In genomic region chr11:53682994-53683530, GRCm38 (mm10) we compare ENCODE assay signal across 21 mouse cellular contexts. TPM values are rescaled to one million over a fixed set of nuclear protein-coding genes. Genes with fewer than 3 reads are reported as not detected.
DNase-seq lines count a peak whose midpoint lies in the region; ATAC-seq and TF ChIP-seq lines count a peak whose summit lies in the region.
"Had no signal": no experiment of that assay in that cellular context is flagged by ENCODE, and none has a peak within 500 bp of the region (broad histone marks: within the 10 kb centered on the region; RNA-seq: fewer than 3 reads in every experiment).

No protein-coding gene starts in this region.

- TF ChIP-seq CTCF in lung, adult 2 months (IDR thresholded peaks at IDR 0.05; ENCODE audit: insufficient read depth, low read length): no peak

- peaks cover 39% of the 10 kb centered on the region for H3K36me3 ChIP-seq in heart, embryonic 14.5 days (ENCODE audit: control insufficient read depth, insufficient read depth, low read length)
- 0 out of 2 replicates have a peak, but pooled peaks cover 7% of the 10 kb centered on the region for H3K36me3 ChIP-seq in intestine, embryonic 15.5 days

- TF ChIP-seq POLR2A in lung, adult 2 months (IDR thresholded peaks at IDR 0.05; ENCODE audit: borderline replicate concordance, extremely low read depth, low read depth, low read length): no peak

- no peaks in the 10 kb centered on the region for H3K9me3 ChIP-seq in heart, embryonic 14.5 days (ENCODE audit: control insufficient read depth, low read length)
- no peaks in the 10 kb centered on the region for H3K9me3 ChIP-seq in intestine, embryonic 15.5 days
- H3K9me3 ChIP-seq: neural tube, embryonic 12.5 days had no signal

- ATAC-seq in heart, embryonic 14.5 days (ENCODE audit: insufficient number of reproducible peaks, insufficient read depth, low FRiP score, low read depth): peak; percentile 66; the same call in 1 of the 2 replicates
- ATAC-seq in intestine, embryonic 15.5 days: no peak

- H3K4me2 ChIP-seq in heart, embryonic 14.5 days (ENCODE audit: low read length): peak overlapping the region; percentile 31
- no peak overlapping the region for H3K4me2 ChIP-seq in intestine, embryonic 15.5 days (replicated peaks)
- H3K4me2 ChIP-seq: neural tube, embryonic 12.5 days had no signal

- peak overlapping the region; percentile 72 to 75 for H3K27ac ChIP-seq in heart, embryonic 14.5 days (replicated peaks in 1 of 2; ENCODE audit: control insufficient read depth in 1 of 2, insufficient read depth in 1 of 2, low read depth in 2 of 2, low read length in 2 of 2)
- no peak overlapping the region for H3K27ac ChIP-seq in intestine, embryonic 15.5 days
- H3K27ac ChIP-seq: macrophage; neural tube, embryonic 12.5 days had no signal

- H3K4me1 ChIP-seq in heart, embryonic 14.5 days (ENCODE audit: control insufficient read depth in 2 of 2, insufficient read depth in 2 of 2, low read length in 2 of 2): peaks cover 6 to 12% of the 10 kb centered on the region in 2 experiments
- H3K4me1 ChIP-seq in lung, adult 2 months (ENCODE audit: control insufficient read depth, insufficient read depth, low read length): no peaks in the 10 kb centered on the region; the same call in 1 of the 2 replicates
- no peaks in the 10 kb centered on the region for H3K4me1 ChIP-seq in intestine, embryonic 15.5 days (replicated peaks)
- H3K4me1 ChIP-seq: neural tube, embryonic 12.5 days had no signal

- H3K27me3 ChIP-seq in heart, embryonic 14.5 days (ENCODE audit: control insufficient read depth, insufficient read depth, low read length): no peaks in the 10 kb centered on the region
- H3K27me3 ChIP-seq in intestine, embryonic 15.5 days (replicated peaks): no peaks in the 10 kb centered on the region
- H3K27me3 ChIP-seq: neural tube, embryonic 12.5 days had no signal

- peak; percentile 29 for DNase-seq in urinary bladder, postnatal 14 days (ENCODE audit: low spot score)
- DNase-seq in urinary bladder, postnatal 10 days (ENCODE audit: low spot score): no peak
- DNase-seq in lung, adult 2 months: no peak
- peak; percentile 25 for DNase-seq in skeletal muscle tissue, adult 2 months (ENCODE audit: low read depth, low spot score)
- no peak for DNase-seq in left cerebral cortex, adult 11 months (ENCODE audit: low spot score)
- no peak for DNase-seq in kidney, postnatal 25 days
- DNase-seq: adrenal gland, postnatal 10 days; B cell, adult 2 months; cerebellum, postnatal 10 days; kidney, postnatal 36 days; midbrain, embryonic 14.5 days; thymus, postnatal 36 days had no signal

- H3K9ac ChIP-seq in heart, embryonic 14.5 days (ENCODE audit: low read length): no peak overlapping the region
- H3K9ac ChIP-seq in intestine, embryonic 15.5 days: no peak overlapping the region
- H3K9ac ChIP-seq: neural tube, embryonic 12.5 days had no signal

- 29% methylated on average over 9 of the region's 9 CpGs for WGBS in heart, embryonic 14.5 days
- 70% methylated on average over 9 of the region's 9 CpGs for WGBS in lung, adult 2 months
- WGBS in intestine, embryonic 15.5 days: 81% methylated on average over 9 of the region's 9 CpGs

- H3K4me3 ChIP-seq in heart, embryonic 14.5 days (ENCODE audit: control insufficient read depth in 1 of 2, insufficient read depth in 1 of 2, low read depth in 1 of 2, low read length in 2 of 2): no peak overlapping the region
- H3K4me3 ChIP-seq in lung, adult 2 months (replicated peaks; ENCODE audit: extremely low read depth, low read depth, low read length): peak overlapping the region; percentile 37
- H3K4me3 ChIP-seq in intestine, embryonic 15.5 days (replicated peaks): no peak overlapping the region
- H3K4me3 ChIP-seq: neural tube, embryonic 12.5 days had no signal

RNA-seq across cellular contexts. Expression of gene Rad50, which starts 24.1 kb away (rescaled TPM):
- 18.2 and 19.7 TPM in 2 replicates for polyA plus RNA-seq in heart, embryonic 14.5 days (2014; fragmentation: Nextera tagmentation; extraction: Ambion mirVana)
- polyA plus RNA-seq in lung, adult 2 months (2012; rRNA removed): 4.3 and 6.7 TPM in 2 replicates
- 30.9 and 35.4 TPM in 2 replicates for polyA plus RNA-seq in intestine, embryonic 15.5 days (2015; fragmentation: Nextera tagmentation; extraction: Ambion mirVana)

RNA-seq across cellular contexts. Expression of gene Il5, which starts 37.5 kb away (rescaled TPM):
- not detected in 2 replicates for polyA plus RNA-seq in heart, embryonic 14.5 days (2014; fragmentation: Nextera tagmentation; extraction: Ambion mirVana)
- polyA plus RNA-seq in lung, adult 2 months (2012; rRNA removed): 0.07 and 0.14 TPM in 2 replicates
- polyA plus RNA-seq in intestine, embryonic 15.5 days (2015; fragmentation: Nextera tagmentation; extraction: Ambion mirVana): not detected in 2 replicates
- polyA plus RNA-seq: hindbrain, embryonic 11.5 days; intestine, embryonic 14.5 days; limb, embryonic 14.5 days; macrophage; midbrain, embryonic 14.5 days; neural tube, embryonic 12.5 days; small intestine, adult 2 months; stomach, embryonic 16.5 days had no signal

RNA-seq across cellular contexts. Expression of gene Il13, which starts 48.6 kb away (rescaled TPM):
- not detected in 2 replicates for polyA plus RNA-seq in heart, embryonic 14.5 days (2014; fragmentation: Nextera tagmentation; extraction: Ambion mirVana)
- not detected in 2 replicates for polyA plus RNA-seq in lung, adult 2 months (2012; rRNA removed)
- polyA plus RNA-seq in intestine, embryonic 15.5 days (2015; fragmentation: Nextera tagmentation; extraction: Ambion mirVana): not detected in 2 replicates
- polyA plus RNA-seq: hindbrain, embryonic 11.5 days; intestine, embryonic 14.5 days; macrophage; midbrain, embryonic 14.5 days; neural tube, embryonic 12.5 days; stomach, embryonic 16.5 days had no signal

Comparison
In these comparisons a context has a peak if more than half of its experiments do, and no peak if none do; other contexts are left out.
1. DNase-seq: peak in urinary bladder, postnatal 14 days (single experiment) and skeletal muscle tissue, adult 2 months (single experiment); none in urinary bladder, postnatal 10 days (single experiment), lung, adult 2 months (single experiment), left cerebral cortex, adult 11 months (single experiment) and kidney, postnatal 25 days (0 of 2).